Mouse (Mus musculus) intestine, postnatal 0 days (tissue): ENCODE data around the gene Epn2. TPM values are rescaled to one million over a fixed set of nuclear protein-coding genes. Genes with fewer than 3 reads are reported as not detected.

ENCODE experiments used
- ATAC-seq: fragments of 200-750 bp; cut with Nextera tagmentation; 2 replicates; pipeline ENCODE4 v1.8.0; 2017; ENCODE audit warnings: mild to moderate bottlenecking, moderate TSS enrichment, moderate library complexity
- H3K27ac ChIP-seq: fragments of 300-500 bp; sonication (generic); 2 replicates; pipeline ENCODE4 v1.5.1; 2014; ENCODE audit warnings: mild to moderate bottlenecking, low read depth, low read length, moderate library complexity
- H3K27me3 ChIP-seq: fragments of 300-500 bp; sonication (generic); replicated peaks from 2 replicates; pipeline ENCODE4 v1.6.1; 2014; ENCODE audit warnings: low read length, mixed read lengths; ENCODE audit not compliant: control insufficient read depth, insufficient read depth
- H3K36me3 ChIP-seq: fragments of 300-500 bp; sonication (generic); 2 replicates; pipeline ENCODE4 v1.6.1; 2014; ENCODE audit warnings: mild to moderate bottlenecking, moderate library complexity; ENCODE audit not compliant: control insufficient read depth, insufficient read depth
- H3K4me1 ChIP-seq: fragments of 300-500 bp; sonication (generic); replicated peaks from 2 replicates; pipeline ENCODE4 v1.6.1; 2014; ENCODE audit warnings: antibody characterized with exemption, low read length, mixed read lengths; ENCODE audit not compliant: control insufficient read depth, insufficient read depth
- H3K4me2 ChIP-seq: fragments of 300-500 bp; sonication (generic); replicated peaks from 2 replicates; pipeline ENCODE4 v1.6.1; 2014; ENCODE audit warnings: low read depth, mild to moderate bottlenecking, moderate library complexity
- H3K4me3 ChIP-seq: fragments of 300-500 bp; sonication (generic); 2 replicates; pipeline ENCODE4 v1.5.1; 2014; ENCODE audit warnings: low read depth, low read length
- H3K9ac ChIP-seq: fragments of 300-500 bp; sonication (generic); 2 replicates; pipeline ENCODE4 v1.6.1; 2014; ENCODE audit warnings: mild to moderate bottlenecking, low read depth, low read length
- H3K9me3 ChIP-seq: fragments of 300-500 bp; sonication (generic); 2 replicates; pipeline ENCODE4 v1.6.1; 2016; ENCODE audit warnings: mixed run types; ENCODE audit not compliant: control insufficient read depth
- CTCF ChIP-seq: sonication (generic); IDR thresholded peaks from 2 replicates; pipeline ENCODE4 v1.5.1; 2016; ENCODE audit warnings: low read depth, mild to moderate bottlenecking, control low read depth, antibody characterized with exemption, moderate library complexity
- WGBS: fragments of 180-500 bp; shearing (Covaris S2); extraction: QIAGEN DNeasy Blood & Tissue Kit; methylation state at CpG from one replicate; pipeline ENCODE4 v1.1.7; 2014; 5-methylcytosine and 5-hydroxymethylcytosine counted together
- polyA plus RNA-seq: library from polyadenylated mRNA; unstranded; fragments of >200 nt; fragmentation: Nextera tagmentation; extraction: Ambion mirVana; gene quantifications from 2 replicates; pipeline ENCODE4 v1.2.1, GENCODE M21; 2015

Gene Epn2
- polyA plus RNA-seq, 1 experiment from 2014 or later, result 13.5 TPM

DNA sequence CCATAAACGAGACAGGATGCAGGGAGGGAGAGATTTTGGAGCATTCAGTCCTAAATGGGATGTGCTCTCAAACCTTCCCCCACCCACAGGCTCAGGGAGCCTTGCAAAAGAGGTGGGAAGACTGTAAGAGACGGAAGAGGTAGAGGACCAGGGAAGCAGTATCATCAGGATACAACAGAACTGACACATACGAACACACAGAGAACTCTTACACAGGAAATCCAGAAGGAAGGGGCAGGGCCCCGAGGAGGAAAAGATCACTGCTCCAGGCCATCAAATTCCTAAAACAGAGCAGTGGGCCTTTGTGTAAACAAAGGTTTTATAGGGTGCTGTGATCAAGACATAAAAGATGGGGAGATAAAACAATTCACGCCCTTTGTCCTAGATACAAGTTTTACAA lies 34.9 kb upstream of the Epn2 start:
- WGBS, result 40% methylated on average over 5 of the region's 5 CpGs
- Histone ChIP-seq H3K27me3 (no peaks in the 10 kb centered on the region), H3K4me2 (no peak overlapping the region), H3K27ac (no peak overlapping the region), H3K4me3 (no peak overlapping the region), H3K4me1 (no peaks in the 10 kb centered on the region), H3K9me3 (no peaks in the 10 kb centered on the region), H3K36me3 (no peaks in the 10 kb centered on the region), H3K9ac (no peak overlapping the region)
- no peak for TF ChIP-seq CTCF
- ATAC-seq, result no peak

- WGBS, result 42% methylated on average over 4 of the region's 4 CpGs
- H3K36me3 ChIP-seq, result no peaks in the 10 kb centered on the region
- no peak overlapping the region for H3K27ac ChIP-seq
- H3K9ac ChIP-seq, result no peak overlapping the region
- H3K4me3 ChIP-seq, result no peak overlapping the region
- H3K4me1 ChIP-seq, result no peaks in the 10 kb centered on the region
- H3K27me3 ChIP-seq, result no peaks in the 10 kb centered on the region
- H3K4me2 ChIP-seq, result no peak overlapping the region
- no peak for TF ChIP-seq CTCF
- H3K9me3 ChIP-seq, result no peaks in the 10 kb centered on the region
- 0 out of 2 replicates have a peak, but pooled peaks have one; percentile 16 for ATAC-seq
Observed at GRCm38 (mm10) chr11:61612116-61612635, 32.7 kb upstream of the Epn2 start.

DNA sequence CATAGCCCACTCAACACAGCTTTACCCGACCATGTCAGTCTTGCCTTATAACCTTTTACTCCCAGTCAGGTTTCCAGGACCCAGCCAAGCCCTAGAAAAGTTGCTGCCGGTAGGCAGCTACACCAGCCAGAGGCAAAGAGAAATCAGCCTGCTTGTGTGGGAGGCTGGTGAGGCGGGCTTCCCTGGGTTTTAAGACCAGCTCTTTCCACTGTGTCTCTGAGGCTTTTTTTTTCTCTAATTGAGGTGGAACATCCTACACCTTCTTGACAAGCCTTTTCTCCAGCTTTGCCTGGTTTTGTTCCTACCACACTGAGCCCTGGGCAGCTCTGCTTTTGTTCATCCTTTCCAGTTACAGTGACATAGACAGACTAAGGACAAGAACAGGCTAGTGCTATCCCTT lies 31.7 kb upstream of the Epn2 start:
- Histone ChIP-seq H3K27ac (no peak overlapping the region), H3K4me2 (no peak overlapping the region), H3K4me1 (no peaks in the 10 kb centered on the region), H3K9me3 (no peaks in the 10 kb centered on the region), H3K36me3 (no peaks in the 10 kb centered on the region), H3K4me3 (no peak overlapping the region), H3K9ac (no peak overlapping the region), H3K27me3 (no peaks in the 10 kb centered on the region)
- TF ChIP-seq CTCF, result no peak
- 89% methylated on average over 3 of the region's 3 CpGs for WGBS
- ATAC-seq, result no peak

GRCm38 (mm10) chr11:61608072-61608471 lies 28.6 kb upstream of the Epn2 start:
- ATAC-seq, result no peak
- WGBS, result 53% methylated on average over 4 of the region's 4 CpGs

GRCm38 (mm10) chr11:61602705-61603104 lies 23.2 kb upstream of the Epn2 start:
- ATAC-seq, result no peak
- no peak overlapping the region for H3K9ac ChIP-seq
- H3K4me1 ChIP-seq, result no peaks in the 10 kb centered on the region
- no peaks in the 10 kb centered on the region for H3K27me3 ChIP-seq
- 92% methylated on average over 7 of the region's 7 CpGs for WGBS
- TF ChIP-seq CTCF, result no peak
- no peaks in the 10 kb centered on the region for H3K36me3 ChIP-seq
- no peak overlapping the region for H3K27ac ChIP-seq
- H3K4me2 ChIP-seq, result no peak overlapping the region
- H3K4me3 ChIP-seq, result no peak overlapping the region
- H3K9me3 ChIP-seq, result no peaks in the 10 kb centered on the region

More at GRCm38 (mm10) chr11:61608072-61608471, 28.6 kb upstream of the Epn2 start:
- no peaks in the 10 kb centered on the region for H3K4me1 ChIP-seq
- no peak overlapping the region for H3K4me3 ChIP-seq
- H3K36me3 ChIP-seq, result no peaks in the 10 kb centered on the region
- no peak overlapping the region for H3K27ac ChIP-seq
- no peaks in the 10 kb centered on the region for H3K9me3 ChIP-seq
- no peak for TF ChIP-seq CTCF
- H3K4me2 ChIP-seq, result no peak overlapping the region
- H3K9ac ChIP-seq, result no peak overlapping the region
- no peaks in the 10 kb centered on the region for H3K27me3 ChIP-seq

DNA sequence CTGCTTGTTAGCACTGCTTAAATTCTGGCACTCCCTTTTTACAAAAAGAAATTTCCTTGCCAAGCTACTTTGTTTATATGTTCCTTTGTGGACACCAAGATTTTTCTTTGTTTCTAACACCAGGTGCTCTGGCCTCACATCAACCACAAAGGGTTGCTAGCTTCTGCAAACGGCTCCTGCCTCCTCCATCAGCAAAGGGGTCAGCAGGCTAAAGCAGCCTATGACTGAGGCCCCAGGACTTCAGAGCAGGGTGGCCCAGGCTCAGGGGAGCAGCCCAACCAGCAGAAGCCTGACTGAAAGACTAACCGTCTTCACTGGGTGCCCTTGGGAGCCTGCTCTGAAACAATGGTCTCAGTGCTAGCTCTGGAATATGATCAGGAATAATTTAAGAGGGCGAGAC lies 22.0 kb upstream of the Epn2 start:
- ATAC-seq, result no peak
- Histone ChIP-seq H3K4me1 (no peaks in the 10 kb centered on the region), H3K4me3 (no peak overlapping the region), H3K36me3 (no peaks in the 10 kb centered on the region), H3K4me2 (no peak overlapping the region), H3K27me3 (no peaks in the 10 kb centered on the region), H3K9ac (no peak overlapping the region), H3K27ac (no peak overlapping the region), H3K9me3 (no peaks in the 10 kb centered on the region)
- TF ChIP-seq CTCF, result no peak
- 50% methylated on average over 3 of the region's 3 CpGs for WGBS

DNA sequence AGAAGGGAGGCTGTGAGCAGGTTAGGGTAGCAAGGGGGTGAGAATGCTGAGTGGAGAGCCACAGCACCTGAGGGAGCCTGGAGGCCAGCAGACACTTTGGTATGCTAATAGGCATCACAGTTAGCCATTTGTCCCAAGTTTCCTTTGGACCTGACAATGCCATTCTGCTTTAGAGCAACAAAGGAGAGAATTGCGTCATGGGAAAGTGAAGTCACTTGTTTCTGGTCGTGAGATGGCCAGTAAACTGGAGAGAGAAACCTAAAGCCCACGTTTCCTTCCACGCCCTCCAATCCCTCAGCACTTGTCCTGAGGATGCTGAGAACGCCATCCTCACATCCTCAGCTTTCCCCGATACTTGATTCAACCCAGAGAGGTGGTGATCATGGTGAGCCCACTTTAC lies 18.9 kb upstream of the Epn2 start:
- no peaks in the 10 kb centered on the region for H3K4me1 ChIP-seq
- no peaks in the 10 kb centered on the region for H3K36me3 ChIP-seq
- ATAC-seq, result no peak

More for the DNA sequence above, 18.9 kb upstream of the Epn2 start:
- no peak for TF ChIP-seq CTCF
- H3K9me3 ChIP-seq, result no peaks in the 10 kb centered on the region
- no peak overlapping the region for H3K4me2 ChIP-seq
- H3K27me3 ChIP-seq, result no peaks in the 10 kb centered on the region
- no peak overlapping the region for H3K27ac ChIP-seq
- H3K9ac ChIP-seq, result no peak overlapping the region
- no peak overlapping the region for H3K4me3 ChIP-seq
- 69% methylated on average over 6 of the region's 6 CpGs for WGBS
